17 mouse cellular contexts compared by ENCODE assay signal in genomic region chr4:151642418-151642817, GRCm38 (mm10).
"Had no signal": no experiment of that assay in that cellular context is flagged by ENCODE, and none has a peak within 500 bp of the region (broad histone marks: within the 10 kb centered on the region; RNA-seq: fewer than 3 reads in every experiment).

No protein-coding gene starts in this region.

- DNase-seq: kidney, adult 18-20 months; kidney, adult 9 months; kidney, postnatal 14 days; kidney, postnatal 4 days; left cerebral cortex, postnatal 4 days; liver, postnatal 0 days; lung, embryonic 14.5 days; right cerebral cortex, adult 18-20 months; right cerebral cortex, postnatal 14 days; spleen, adult 18-20 months; thymus, postnatal 25 days had no signal

- H3K36me3 ChIP-seq: limb, embryonic 12.5 days; limb, embryonic 15.5 days; midbrain, embryonic 12.5 days; midbrain, embryonic 15.5 days; neural tube, embryonic 13.5 days had no signal

- H3K4me2 ChIP-seq: limb, embryonic 12.5 days; limb, embryonic 15.5 days; liver, embryonic 11.5 days; lung, embryonic 14.5 days; midbrain, embryonic 12.5 days; midbrain, embryonic 15.5 days; neural tube, embryonic 13.5 days had no signal

- H3K27me3 ChIP-seq: midbrain, embryonic 15.5 days; neural tube, embryonic 13.5 days had no signal

- H3K4me3 ChIP-seq: limb, embryonic 12.5 days; limb, embryonic 15.5 days; midbrain, embryonic 12.5 days; midbrain, embryonic 15.5 days; neural tube, embryonic 13.5 days had no signal
